Mouse (Mus musculus) heart, embryonic 11.5 days (tissue): ENCODE measurements around the gene Hyls1. TPM values are rescaled to one million over a fixed set of nuclear protein-coding genes. Genes with fewer than 3 reads are reported as not detected.
"Not testable (repeated sequence)": the region's sequence is repeated elsewhere in the genome, so short reads cannot be mapped to it uniquely, and the experiment has no call there.

Experiments used
- ATAC-seq: fragments of 200-750 bp; cut with Nextera tagmentation; replicated peaks from 2 replicates; pipeline ENCODE4 v1.8.0; 2017; ENCODE audit warnings: moderate library complexity; ENCODE audit not compliant: insufficient number of reproducible peaks, low FRiP score, low TSS enrichment
- H3K27ac ChIP-seq: fragments of 300-500 bp; sonication (generic); 2 replicates; pipeline ENCODE4 v1.5.1; 2014; ENCODE audit warnings: mild to moderate bottlenecking, low read depth, low read length
- H3K27me3 ChIP-seq: fragments of 300-500 bp; sonication (generic); 2 replicates; pipeline ENCODE4 v1.6.1; 2014; ENCODE audit warnings: mild to moderate bottlenecking, low read length, mixed read lengths; ENCODE audit not compliant: control insufficient read depth, insufficient read depth
- H3K36me3 ChIP-seq: fragments of 300-500 bp; sonication (generic); 2 replicates; pipeline ENCODE4 v1.6.1; 2014; ENCODE audit warnings: mild to moderate bottlenecking, low read length, moderate library complexity, mixed read lengths; ENCODE audit not compliant: control insufficient read depth, insufficient read depth
- H3K4me1 ChIP-seq: fragments of 300-500 bp; sonication (generic); 2 replicates; pipeline ENCODE4 v1.6.1; 2014; ENCODE audit warnings: low read length; ENCODE audit not compliant: control insufficient read depth, insufficient read depth
- H3K4me2 ChIP-seq: fragments of 300-500 bp; sonication (generic); 2 replicates; pipeline ENCODE4 v1.6.1; 2014; ENCODE audit warnings: mild to moderate bottlenecking, moderate library complexity
- H3K4me3 ChIP-seq: fragments of 300-500 bp; sonication (generic); 2 replicates; pipeline ENCODE4 v1.5.1; 2014; ENCODE audit warnings: low read depth, low read length
- H3K9ac ChIP-seq: fragments of 300-500 bp; sonication (generic); 2 replicates; pipeline ENCODE4 v1.6.1; 2014; ENCODE audit warnings: mild to moderate bottlenecking, low read depth, low read length, moderate library complexity
- H3K9me3 ChIP-seq: fragments of 300-500 bp; sonication (generic); replicated peaks from 2 replicates; pipeline ENCODE4 v1.6.1; 2016; ENCODE audit warnings: low read length; ENCODE audit not compliant: control insufficient read depth
- WGBS: fragments of 180-500 bp; shearing (Covaris S2); extraction: QIAGEN DNeasy Blood & Tissue Kit; methylation state at CpG from one replicate; pipeline ENCODE4 v1.1.7; 2014; ENCODE audit not compliant: insufficient replicate concordance; 5-methylcytosine and 5-hydroxymethylcytosine counted together
- polyA plus RNA-seq: library from polyadenylated mRNA; unstranded; fragments of >200 nt; fragmentation: Nextera tagmentation; extraction: Ambion mirVana; gene quantifications from 2 replicates; pipeline ENCODE4 v1.2.1, GENCODE M21; 2014

Gene Hyls1
- polyA plus RNA-seq = 15.4 and 16.0 TPM in 2 replicates

DNA sequence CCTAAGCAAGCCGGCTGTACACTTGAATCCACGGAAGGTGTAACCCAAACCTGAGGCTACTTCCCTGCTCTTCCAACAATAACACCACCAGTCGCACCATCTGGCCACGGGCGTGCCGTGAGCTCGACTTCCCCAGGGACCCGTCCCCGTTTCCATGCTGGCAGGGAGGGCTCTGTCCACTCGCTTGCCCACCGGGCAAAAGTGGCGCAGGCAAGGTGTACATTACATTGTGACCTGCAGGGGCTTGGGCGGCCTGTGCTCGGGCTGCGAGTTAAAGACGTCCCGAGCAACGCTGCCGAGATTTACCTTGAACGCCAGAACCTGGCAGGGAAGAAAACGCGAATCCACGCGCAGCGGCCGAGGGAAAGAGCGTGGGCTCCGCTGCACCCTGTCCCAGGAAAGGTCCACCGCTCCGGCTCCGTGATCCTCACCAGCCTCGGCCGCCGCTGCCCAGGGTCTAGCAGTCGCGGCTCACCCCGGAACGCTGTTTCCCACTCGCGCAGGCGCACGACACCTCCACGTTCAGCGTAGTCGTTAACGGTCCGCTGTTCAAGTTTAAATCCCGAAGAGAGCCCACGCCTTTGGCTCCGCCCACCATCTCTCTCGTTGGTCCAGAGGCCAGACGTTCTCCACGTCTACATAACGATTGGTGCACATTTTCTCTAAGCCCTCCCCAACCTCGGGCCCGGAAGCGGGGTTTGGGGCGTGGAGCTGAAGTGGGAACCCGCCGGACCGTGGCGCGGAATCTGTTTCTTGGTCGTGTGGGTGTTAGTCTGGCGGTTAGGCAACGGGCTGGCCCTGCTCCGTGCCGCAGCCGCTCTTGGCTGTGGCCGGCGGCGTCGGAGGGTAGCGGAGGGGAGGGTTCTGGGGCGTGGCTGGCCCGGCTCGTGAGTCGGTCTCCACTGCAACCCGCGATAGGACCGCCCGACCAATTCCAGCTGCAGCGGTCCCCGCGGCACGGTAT lies at the start of gene Hyls1, which contains the start of gene Pate2:
TSS of gene Hyls1 (minus strand) at position 828 of the 964 bp plus-strand sequence.
TSS of gene Pate2 (plus strand) at position 714 of the 964 bp plus-strand sequence.
- peaks cover 8% of the 10 kb centered on the region for H3K36me3 ChIP-seq
- peak; percentile 96 for ATAC-seq
- 0 out of 2 replicates have a peak, but pooled peaks cover 6% of the 10 kb centered on the region for H3K4me1 ChIP-seq
- H3K4me3 ChIP-seq = peak within 1 kb of the TSS; percentile 74
- peak within 1 kb of the TSS; percentile 80 for H3K9ac ChIP-seq
- H3K4me2 ChIP-seq = peak within 1 kb of the TSS; percentile 76
- WGBS = under 1% methylated on average over 86 of the region's 86 CpGs
- peak within 1 kb of the TSS; percentile 94 for H3K27ac ChIP-seq
- no peaks in the 10 kb centered on the region for H3K9me3 ChIP-seq
- H3K27me3 ChIP-seq = peaks cover 13% of the 10 kb centered on the region

- WGBS = 48% methylated on average over 2 of the region's 2 CpGs
- ATAC-seq, H3K27ac ChIP-seq: not testable (repeated sequence)
Measured at GRCm38 (mm10) chr9:35616784-35617183, 46.6 kb upstream of the Hyls1 start.

GRCm38 (mm10) chr9:35614005-35614404 lies 43.8 kb upstream of the Hyls1 start:
- no peaks in the 10 kb centered on the region for H3K9me3 ChIP-seq
- H3K4me3 ChIP-seq = no peak overlapping the region
- H3K4me1 ChIP-seq = no peaks in the 10 kb centered on the region
- WGBS = 25% methylated on average over 2 of the region's 2 CpGs
- H3K4me2 ChIP-seq = no peak overlapping the region
- no peak for ATAC-seq
- H3K36me3 ChIP-seq = no peaks in the 10 kb centered on the region
- H3K9ac ChIP-seq = no peak overlapping the region
- H3K27ac ChIP-seq = no peak overlapping the region
- H3K27me3 ChIP-seq = no peaks in the 10 kb centered on the region

More at GRCm38 (mm10) chr9:35616784-35617183, 46.6 kb upstream of the Hyls1 start:
- H3K36me3 ChIP-seq, H3K27me3 ChIP-seq, H3K4me2 ChIP-seq, H3K9me3 ChIP-seq, H3K9ac ChIP-seq, H3K4me3 ChIP-seq, H3K4me1 ChIP-seq: not testable (repeated sequence)

DNA sequence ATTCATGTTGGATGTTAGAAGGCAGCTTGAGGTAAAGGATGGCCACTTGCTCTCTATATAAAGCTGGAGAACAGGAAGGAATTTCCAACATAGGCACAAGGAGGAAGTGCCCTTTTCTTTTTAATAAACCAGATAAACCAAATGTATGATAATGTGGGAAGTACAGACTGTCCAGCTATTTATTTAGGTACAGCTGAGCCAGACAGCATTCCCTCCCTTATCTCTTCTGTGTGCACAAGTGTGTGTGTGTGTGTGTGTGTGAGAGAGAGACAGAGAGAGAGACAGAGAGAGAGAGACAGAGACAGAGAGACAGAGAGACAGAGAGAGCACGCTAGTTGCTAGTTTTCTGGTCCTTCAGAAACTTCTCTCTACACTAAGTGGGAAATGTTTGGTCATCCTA lies 41.6 kb upstream of the Hyls1 start, which contains the start of gene Pate4:
TSS of gene Pate4 (minus strand) at position 101 of the 400 bp plus-strand sequence.
- no peak within 1 kb of the TSS for H3K4me2 ChIP-seq
- no peak within 1 kb of the TSS for H3K27ac ChIP-seq
- no peak within 1 kb of the TSS for H3K9ac ChIP-seq
- no peak within 1 kb of the TSS for H3K4me3 ChIP-seq
- H3K27me3 ChIP-seq = no peaks in the 10 kb centered on the region
- no peaks in the 10 kb centered on the region for H3K9me3 ChIP-seq
- no peak for ATAC-seq
- no peaks in the 10 kb centered on the region for H3K4me1 ChIP-seq
- WGBS = 68% methylated on average over 1 of the region's 1 CpGs
- no peaks in the 10 kb centered on the region for H3K36me3 ChIP-seq

- no peaks in the 10 kb centered on the region for H3K9me3 ChIP-seq
- no peaks in the 10 kb centered on the region for H3K36me3 ChIP-seq
- no peak overlapping the region for H3K4me3 ChIP-seq
- WGBS = 62% methylated on average over 8 of the region's 8 CpGs
- no peak overlapping the region for H3K27ac ChIP-seq
- no peaks in the 10 kb centered on the region for H3K27me3 ChIP-seq
- no peaks in the 10 kb centered on the region for H3K4me1 ChIP-seq
- no peak overlapping the region for H3K4me2 ChIP-seq
- H3K9ac ChIP-seq = no peak overlapping the region
- no peak for ATAC-seq
Measured at GRCm38 (mm10) chr9:35607647-35608405, 37.6 kb upstream of the Hyls1 start.

GRCm38 (mm10) chr9:35592903-35593302 lies 22.7 kb upstream of the Hyls1 start:
- WGBS = 18% methylated on average over 2 of the region's 2 CpGs
- Histone ChIP-seq H3K27ac (no peak overlapping the region), H3K4me3 (no peak overlapping the region), H3K27me3 (no peaks in the 10 kb centered on the region), H3K36me3 (no peaks in the 10 kb centered on the region), H3K9ac (no peak overlapping the region), H3K4me2 (no peak overlapping the region), H3K4me1 (no peaks in the 10 kb centered on the region), H3K9me3 (no peaks in the 10 kb centered on the region)
- ATAC-seq = no peak

DNA sequence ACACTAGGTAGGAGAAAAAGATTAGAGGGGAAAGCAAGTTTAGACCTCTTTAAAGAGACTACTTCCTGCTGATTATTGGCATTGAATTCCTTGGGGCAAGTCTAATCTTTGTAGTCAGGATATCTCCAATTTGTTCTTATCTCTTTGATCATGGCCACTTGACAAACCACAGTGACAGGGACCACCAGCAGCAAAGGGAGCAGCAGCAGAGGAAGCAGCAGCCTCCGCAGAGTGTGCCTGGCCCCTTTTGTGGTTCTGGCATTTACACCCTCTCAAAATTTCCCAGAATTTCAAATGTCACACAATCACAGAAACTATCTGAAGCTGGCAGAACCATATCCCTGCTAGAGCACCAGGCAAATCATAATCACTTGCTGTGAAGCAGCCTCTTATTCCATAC lies 17.5 kb upstream of the Hyls1 start:
- H3K4me2 ChIP-seq = no peak overlapping the region
- no peaks in the 10 kb centered on the region for H3K4me1 ChIP-seq
- no peak for ATAC-seq
- no peak overlapping the region for H3K4me3 ChIP-seq
- H3K36me3 ChIP-seq = no peaks in the 10 kb centered on the region
- H3K9ac ChIP-seq = no peak overlapping the region
- WGBS = 29% methylated on average over 1 of the region's 1 CpGs
- H3K27ac ChIP-seq = no peak overlapping the region
- H3K9me3 ChIP-seq = no peaks in the 10 kb centered on the region
- H3K27me3 ChIP-seq = no peaks in the 10 kb centered on the region

DNA sequence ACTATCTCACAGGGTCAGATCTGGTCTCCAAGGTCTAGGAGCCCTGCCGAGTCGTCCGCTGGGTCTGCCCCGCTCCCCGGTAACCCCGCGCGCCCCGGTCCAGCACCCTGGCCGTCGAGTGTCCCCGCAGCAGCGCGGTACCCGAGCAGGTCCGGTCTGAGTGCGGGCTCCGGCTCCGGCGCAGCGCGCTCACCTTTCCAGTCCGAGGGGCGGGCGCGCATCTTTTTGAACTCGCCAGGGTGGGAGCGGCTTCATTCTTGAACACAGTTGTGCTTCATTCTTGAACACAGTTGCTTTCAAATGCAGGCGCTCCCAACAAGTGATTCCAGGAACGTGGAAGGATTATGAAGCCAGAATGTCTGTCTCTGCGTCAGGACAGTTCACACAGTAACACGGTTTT lies 4.2 kb upstream of the Hyls1 start:
- ATAC-seq = no peak
- H3K4me1 ChIP-seq = 0 out of 2 replicates have a peak, but pooled peaks cover 3% of the 10 kb centered on the region
- H3K9ac ChIP-seq = peak overlapping the region; percentile 49; the same call in 1 of the 2 replicates
- peak overlapping the region; percentile 78 for H3K4me2 ChIP-seq
- peaks cover 15% of the 10 kb centered on the region for H3K27me3 ChIP-seq
- H3K4me3 ChIP-seq = peak overlapping the region; percentile 40
- no peaks in the 10 kb centered on the region for H3K36me3 ChIP-seq
- no peaks in the 10 kb centered on the region for H3K9me3 ChIP-seq
- no peak overlapping the region for H3K27ac ChIP-seq
- WGBS = 5% methylated on average over 30 of the region's 32 CpGs
